Mouse (Mus musculus): ENCODE results near the gene Atf7ip. TPM values are rescaled to one million over a fixed set of nuclear protein-coding genes. Genes with fewer than 3 reads are reported as not detected.

The Atf7ip gene
- total RNA-seq, 1 experiment from 2014 or later: 211 TPM

Other genes starting within 250 kb of the Atf7ip start
- not detected in 2 replicates for gene Gm8994, start 178.6 kb upstream of the Atf7ip start, total RNA-seq (2017)
- not detected in 2 replicates for gene E330021D16Rik, start 90.6 kb upstream of the Atf7ip start, total RNA-seq (2017)
- 276 and 296 TPM in 2 replicates for gene Plbd1, start 155.8 kb downstream of the Atf7ip start, total RNA-seq (2017)